Mouse (Mus musculus) CD4-positive naive resting alpha-beta T cell, adult 76 days (primary cell): ENCODE data around the gene Cela2a. TPM values are rescaled to one million over a fixed set of nuclear protein-coding genes. Genes with fewer than 3 reads are reported as not detected.

Source experiments
- total RNA-seq: library from RNA; stranded (reverse); gene quantifications from one replicate; pipeline ENCODE4 v1.2.4, GENCODE M21; 2023

The Cela2a gene
- 1.5 TPM for total RNA-seq

DNA sequence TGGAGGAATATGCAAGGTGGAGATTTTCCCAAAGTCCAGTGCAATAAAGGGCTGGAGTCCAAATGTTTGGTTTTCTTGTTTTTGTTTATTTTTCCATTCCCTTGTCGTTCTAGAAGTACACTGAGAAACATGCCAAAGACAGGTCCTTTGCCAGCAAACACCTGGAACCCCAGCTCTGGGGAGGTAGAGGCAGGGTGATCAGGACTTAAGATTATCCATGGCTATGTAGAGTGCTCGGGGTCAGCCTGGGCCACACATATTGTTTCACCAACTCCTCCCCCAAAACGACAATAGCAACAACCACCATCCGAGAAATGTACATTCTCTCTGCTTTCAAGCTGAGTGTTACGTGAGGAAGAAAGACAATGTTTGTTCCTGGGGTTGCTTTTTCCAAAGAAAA lies at the start of gene Cela2a:
Gene Cela2a (minus strand): TSS at position 101 of the 400 bp plus-strand sequence.

GRCm38 (mm10) chr4:141874601-141875460 lies 48.9 kb upstream of the Cela2a start, which contains the start of gene Efhd2:
Efhd2 (minus strand) TSS chr4:141874920.

GRCm38 (mm10) chr4:141845999-141846398 lies 20.0 kb upstream of the Cela2a start, which contains the start of gene Ctrc:
Ctrc (minus strand) TSS chr4:141846359.

DNA sequence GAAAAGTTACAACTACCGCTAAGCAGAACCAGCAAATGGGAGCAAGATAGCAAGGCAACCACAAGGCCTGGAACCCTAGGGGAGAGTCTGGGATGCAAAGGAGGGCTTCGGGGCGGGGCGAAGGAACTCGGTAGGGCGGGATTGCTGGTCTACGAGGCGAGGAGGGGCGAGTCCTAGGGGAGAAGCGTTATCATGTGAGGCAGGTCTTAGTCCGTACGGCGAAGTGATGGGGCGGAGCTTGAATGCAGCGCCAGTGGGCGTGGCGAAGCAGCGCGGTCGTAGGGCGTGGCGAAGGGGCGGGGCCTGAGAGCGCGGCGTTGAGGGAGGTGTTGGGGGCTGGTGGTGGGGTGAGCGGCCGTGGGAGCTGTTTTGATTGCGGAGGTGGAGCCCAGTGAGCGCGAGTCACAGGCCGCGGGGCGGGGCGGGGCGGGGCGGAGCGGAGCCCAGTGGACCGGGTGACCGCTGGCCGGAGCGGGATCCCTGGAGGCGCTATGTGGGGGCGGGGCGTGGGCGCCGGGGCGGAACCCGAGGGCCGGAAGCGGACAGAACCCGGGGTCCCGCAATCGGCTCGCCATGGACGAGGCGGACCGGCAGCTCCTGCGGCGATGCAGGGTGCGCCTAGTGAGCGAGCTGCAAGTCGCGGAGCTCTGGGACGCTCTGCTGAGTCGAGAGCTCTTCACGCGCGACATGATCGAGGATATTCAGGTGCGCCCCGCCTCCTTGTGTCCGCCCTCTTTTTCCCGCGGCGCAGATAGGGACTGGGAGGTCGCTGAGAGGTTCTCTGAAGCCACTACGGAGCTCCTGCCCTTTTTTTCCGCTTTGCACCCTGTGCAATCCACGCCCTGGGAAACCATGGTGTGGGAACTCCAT lies 32.4 kb downstream of the Cela2a start, which contains the start of gene Casp9:
Gene Casp9 (plus strand): TSS at position 331 of the 870 bp plus-strand sequence.

DNA sequence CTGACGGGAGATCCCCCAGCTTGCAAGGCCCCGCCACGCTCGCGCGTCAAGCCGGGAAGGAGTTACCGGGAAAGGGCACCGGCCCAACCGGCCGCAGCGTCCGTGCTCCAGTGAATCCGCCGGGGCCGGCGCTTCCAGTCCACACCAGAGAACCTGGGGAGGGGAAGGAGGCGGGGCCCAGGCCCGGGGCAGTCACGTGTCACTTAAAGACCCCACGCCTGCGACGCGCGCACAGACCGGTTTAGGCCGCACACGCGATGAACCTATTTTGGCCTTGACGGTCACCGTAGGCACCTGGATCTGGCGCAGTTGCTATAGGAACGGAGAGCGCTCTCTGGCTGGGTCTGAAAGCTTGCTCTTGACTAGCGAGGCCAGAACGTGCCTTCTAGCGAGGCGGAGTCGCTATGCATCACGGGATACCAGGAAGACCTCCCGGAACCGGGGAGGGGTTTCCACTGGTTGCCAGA lies 35.4 kb downstream of the Cela2a start, which contains the start of gene Dnajc16:
Gene Dnajc16 (minus strand): TSS at position 408 of the 467 bp plus-strand sequence.

Other genes with a start within 250 kb of the Cela2a start
- 0.97 TPM for gene Fblim1, start 220.1 kb downstream of the Cela2a start, total RNA-seq
- 0.21 TPM for gene Tmem82, start 207.5 kb downstream of the Cela2a start, total RNA-seq
- gene Slc25a34, start 202.3 kb downstream of the Cela2a start, total RNA-seq: not detected
- gene Plekhm2, start 161.3 kb downstream of the Cela2a start, total RNA-seq: 34.1 TPM
- gene Rsc1a1, start 140.6 kb downstream of the Cela2a start, total RNA-seq: 0.53 TPM
- 49.3 TPM for gene Ddi2, start 102.7 kb downstream of the Cela2a start, total RNA-seq
- not detected for gene Agmat, start 79.5 kb downstream of the Cela2a start, total RNA-seq
- gene Dnajc16, start 35.2 kb downstream of the Cela2a start, total RNA-seq: 8.6 TPM
- gene Casp9, start 32.5 kb downstream of the Cela2a start, total RNA-seq: 8.2 TPM
- gene Ctrc, start 20.2 kb upstream of the Cela2a start, total RNA-seq: not detected
- gene Efhd2, start 48.8 kb upstream of the Cela2a start, total RNA-seq: 36.0 TPM
- gene Fhad1, start 188.9 kb upstream of the Cela2a start, total RNA-seq: 0.12 TPM